In genomic region chr9:63031011-63031782, GRCm38 (mm10) we compare ENCODE assay signal across 9 mouse cellular contexts. TPM values are rescaled to one million over a fixed set of nuclear protein-coding genes. Genes with fewer than 3 reads are reported as not detected.
A peak's percentile ranks its signal among the peaks of the same experiment; 100 is the strongest.
DNase-seq lines count a peak whose midpoint lies in the region.
"Had no signal": no experiment of that assay in that cellular context is flagged by ENCODE, and none has a peak within 500 bp of the region (broad histone marks: within the 10 kb centered on the region; RNA-seq: fewer than 3 reads in every experiment).

No protein-coding gene starts in this region.

- DNase-seq in adrenal gland, adult (ENCODE audit: inconsistent age in 2 of 2, low spot score in 1 of 2) = peak; percentile 51 to 77
- DNase-seq in adrenal gland, postnatal 4 days (ENCODE audit: low spot score in 2 of 2) = no peak
- peak; percentile 21 for DNase-seq in adrenal gland, adult 8-10 months
- peak; percentile 63 for DNase-seq in fibroblast of lung, adult 2 months (ENCODE audit: low read depth)
- DNase-seq in kidney, postnatal 10 days = peak; percentile 65
- peak; percentile 77 to 79 for DNase-seq in lung, postnatal 4 days
- peak; percentile 55 for DNase-seq in testis, postnatal 14 days (ENCODE audit: low spot score)
- no peak for DNase-seq in frontal cortex, postnatal 25 days (ENCODE audit: low spot score in 2 of 2)
- DNase-seq: liver, embryonic 13.5 days had no signal

RNA-seq across cellular contexts. Expression of gene Pias1, which starts 43.5 kb away (rescaled TPM):
- total RNA-seq in adrenal gland, postnatal 4 days (2021) = 10 to 100 TPM; 46.0 to 48.4 TPM
- total RNA-seq in adrenal gland, adult 8-10 months (2022) = 10 to 100 TPM; 36.0 to 52.7 (median 44.3) TPM

Comparison
In these comparisons a context has a peak if more than half of its experiments do, and no peak if none do; other contexts are left out.
1. DNase-seq: peak in adrenal gland, adult (2 of 2), adrenal gland, adult 8-10 months (single experiment), fibroblast of lung, adult 2 months (single experiment), kidney, postnatal 10 days (single experiment), lung, postnatal 4 days (2 of 2) and testis, postnatal 14 days (single experiment); none in adrenal gland, postnatal 4 days (0 of 2) and frontal cortex, postnatal 25 days (0 of 2).